Mouse (Mus musculus): ENCODE results near the gene Etv1. TPM values are rescaled to one million over a fixed set of nuclear protein-coding genes. Genes with fewer than 3 reads are reported as not detected.

Gene Etv1
- polyA plus RNA-seq, 2 experiments: 10.6 to 22.1 TPM

DNA sequence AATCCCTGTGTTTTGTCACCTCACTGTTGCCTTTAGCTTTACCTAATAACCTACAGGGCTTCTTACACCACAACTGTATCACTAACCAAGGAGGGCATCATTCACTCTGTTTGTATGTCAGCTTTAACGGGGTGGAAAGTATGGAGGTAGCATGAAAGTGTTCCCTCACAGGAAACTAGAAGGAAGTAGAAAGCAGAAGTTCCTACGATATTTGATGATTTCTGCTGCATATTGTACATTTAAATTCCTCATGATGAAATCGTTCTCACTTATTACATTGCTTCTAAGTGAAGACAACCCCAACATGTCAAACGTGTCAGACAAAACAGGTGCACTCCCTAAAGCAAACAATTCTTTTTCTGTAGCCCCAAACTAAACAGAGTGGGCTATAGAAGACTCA lies 84.2 kb downstream of the Etv1 start:
- Histone ChIP-seq H3K27me3 (ENCODE audit: control insufficient read depth, insufficient read depth, low read length) (no peaks in the 10 kb centered on the region), H3K9me3 (ENCODE audit: control insufficient read depth, low read length) (no peaks in the 10 kb centered on the region), H3K4me2 (replicated peaks; ENCODE audit: low read depth, low read length, severe bottlenecking) (no peak overlapping the region), H3K4me3 (replicated peaks; ENCODE audit: low read length) (no peak overlapping the region), H3K36me3 (ENCODE audit: control insufficient read depth, insufficient read depth, low read length) (peaks cover 3% of the 10 kb centered on the region; the same call in 1 of the 2 replicates), H3K9ac (ENCODE audit: low read depth, low read length, severe bottlenecking) (no peak overlapping the region), H3K4me1 (ENCODE audit: control insufficient read depth, insufficient read depth, low read length) (no peaks in the 10 kb centered on the region), H3K27ac (replicated peaks; ENCODE audit: low read depth, low read length) (no peak overlapping the region)
- no peak for ATAC-seq (ENCODE audit: low FRiP score, low read depth)
- WGBS: 82% methylated on average over 4 of the region's 4 CpGs
- no peak for DNase-seq (ENCODE audit: low spot score)
- no peak for TF ChIP-seq POLR2A (IDR thresholded peaks at IDR 0.05; ENCODE audit: borderline replicate concordance, extremely low read depth, insufficient read depth, insufficient read length)

- H3K9me3 ChIP-seq (ENCODE audit: control insufficient read depth, low read length): no peaks in the 10 kb centered on the region
- H3K4me3 ChIP-seq (replicated peaks; ENCODE audit: low read length): no peak overlapping the region
- no peaks in the 10 kb centered on the region for H3K27me3 ChIP-seq (ENCODE audit: control insufficient read depth, insufficient read depth, low read length)
- no peak overlapping the region for H3K27ac ChIP-seq (replicated peaks; ENCODE audit: low read depth, low read length)
- H3K4me2 ChIP-seq (replicated peaks; ENCODE audit: low read depth, low read length, severe bottlenecking): no peak overlapping the region
- no peak for TF ChIP-seq POLR2A (IDR thresholded peaks at IDR 0.05; ENCODE audit: borderline replicate concordance, extremely low read depth, insufficient read depth, insufficient read length)
- 72% methylated on average over 3 of the region's 3 CpGs for WGBS
- no peak overlapping the region for H3K9ac ChIP-seq (ENCODE audit: low read depth, low read length, severe bottlenecking)
- no peaks in the 10 kb centered on the region for H3K4me1 ChIP-seq (ENCODE audit: control insufficient read depth, insufficient read depth, low read length)
- H3K36me3 ChIP-seq (ENCODE audit: control insufficient read depth, insufficient read depth, low read length): no peaks in the 10 kb centered on the region
- no peak for DNase-seq (ENCODE audit: low spot score)
- no peak for ATAC-seq (ENCODE audit: low FRiP score, low read depth)
Measured at GRCm38 (mm10) chr12:38863982-38864828, 85.0 kb downstream of the Etv1 start.

DNA sequence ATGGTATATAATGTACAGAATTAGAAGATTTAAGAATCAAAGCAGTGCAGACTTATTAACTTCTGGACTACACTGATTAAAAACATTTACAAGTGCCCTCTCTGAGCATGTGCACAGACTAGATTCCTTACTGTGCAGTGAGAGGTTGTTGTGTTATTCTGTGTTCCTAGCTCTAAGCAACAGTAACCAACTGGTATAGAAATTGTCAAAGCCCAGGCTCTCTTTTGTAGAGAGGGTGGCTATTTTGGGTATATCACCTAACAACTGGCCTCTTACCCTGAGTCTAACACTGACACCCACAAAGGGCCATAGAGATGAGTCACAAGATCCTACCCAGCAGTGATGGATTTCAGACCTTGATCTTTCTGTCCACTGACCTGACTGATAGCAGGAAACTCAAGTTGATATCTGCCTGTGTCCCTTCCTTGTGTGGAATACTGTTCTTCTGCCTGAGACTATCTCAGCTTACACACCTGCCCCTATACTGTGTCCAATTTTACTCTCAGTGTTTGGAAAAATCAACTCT lies 95.4 kb downstream of the Etv1 start:
- Histone ChIP-seq H3K27ac (replicated peaks; ENCODE audit: low read depth, low read length) (no peak overlapping the region), H3K27me3 (ENCODE audit: control insufficient read depth, insufficient read depth, low read length) (no peaks in the 10 kb centered on the region), H3K9ac (ENCODE audit: low read depth, low read length, severe bottlenecking) (no peak overlapping the region), H3K4me1 (ENCODE audit: control insufficient read depth, insufficient read depth, low read length) (no peaks in the 10 kb centered on the region), H3K9me3 (ENCODE audit: control insufficient read depth, low read length) (no peaks in the 10 kb centered on the region), H3K36me3 (ENCODE audit: control insufficient read depth, insufficient read depth, low read length) (no peaks in the 10 kb centered on the region), H3K4me2 (replicated peaks; ENCODE audit: low read depth, low read length, severe bottlenecking) (no peak overlapping the region), H3K4me3 (replicated peaks; ENCODE audit: low read length) (no peak overlapping the region)
- ATAC-seq (ENCODE audit: low FRiP score, low read depth): no peak
- no peak for DNase-seq (ENCODE audit: low spot score)
- no peak for TF ChIP-seq POLR2A (IDR thresholded peaks at IDR 0.05; ENCODE audit: borderline replicate concordance, extremely low read depth, insufficient read depth, insufficient read length)

GRCm38 (mm10) chr12:38904516-38904915 lies 125.3 kb downstream of the Etv1 start:
- no peak overlapping the region for H3K9ac ChIP-seq (ENCODE audit: low read depth, low read length, severe bottlenecking)
- no peak for ATAC-seq (ENCODE audit: low FRiP score, low read depth)
- 82% methylated on average over 3 of the region's 3 CpGs for WGBS
- H3K4me2 ChIP-seq (replicated peaks; ENCODE audit: low read depth, low read length, severe bottlenecking): no peak overlapping the region
- H3K36me3 ChIP-seq (ENCODE audit: control insufficient read depth, insufficient read depth, low read length): no peaks in the 10 kb centered on the region
- H3K4me3 ChIP-seq (replicated peaks; ENCODE audit: low read length): no peak overlapping the region
- no peaks in the 10 kb centered on the region for H3K9me3 ChIP-seq (ENCODE audit: control insufficient read depth, low read length)
- no peaks in the 10 kb centered on the region for H3K4me1 ChIP-seq (ENCODE audit: control insufficient read depth, insufficient read depth, low read length)
- no peak overlapping the region for H3K27ac ChIP-seq (replicated peaks; ENCODE audit: low read depth, low read length)
- TF ChIP-seq POLR2A (IDR thresholded peaks at IDR 0.05; ENCODE audit: borderline replicate concordance, extremely low read depth, insufficient read depth, insufficient read length): no peak
- DNase-seq (ENCODE audit: low spot score): no peak
- no peaks in the 10 kb centered on the region for H3K27me3 ChIP-seq (ENCODE audit: control insufficient read depth, insufficient read depth, low read length)

DNA sequence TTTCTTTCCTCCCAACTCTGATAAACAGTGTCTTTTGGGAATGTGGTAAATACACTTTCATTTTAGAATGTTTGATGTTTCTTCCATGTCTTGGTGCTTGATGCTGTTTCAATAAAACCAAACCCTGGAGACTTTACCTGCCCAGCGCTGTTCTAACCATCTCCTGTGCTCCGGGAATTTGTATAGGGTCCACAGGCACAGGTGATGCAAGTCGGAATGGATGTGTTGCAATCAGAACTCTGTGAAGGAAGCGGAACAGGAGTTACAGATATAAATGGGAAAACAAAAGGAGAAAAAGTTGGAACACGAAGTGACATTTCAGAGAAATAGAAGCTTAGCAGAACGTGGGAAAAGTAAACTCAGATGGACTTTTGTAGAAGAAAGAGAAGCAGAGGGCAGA lies 127.1 kb downstream of the Etv1 start:
- H3K9me3 ChIP-seq (ENCODE audit: control insufficient read depth, low read length): no peaks in the 10 kb centered on the region
- WGBS: 87% methylated on average over 6 of the region's 6 CpGs
- ATAC-seq (ENCODE audit: low FRiP score, low read depth) (no peak), DNase-seq (ENCODE audit: low spot score) (no peak)
- no peak overlapping the region for H3K4me2 ChIP-seq (replicated peaks; ENCODE audit: low read depth, low read length, severe bottlenecking)
- H3K4me3 ChIP-seq (replicated peaks; ENCODE audit: low read length): no peak overlapping the region
- H3K4me1 ChIP-seq (ENCODE audit: control insufficient read depth, insufficient read depth, low read length): no peaks in the 10 kb centered on the region
- H3K27ac ChIP-seq (replicated peaks; ENCODE audit: low read depth, low read length): no peak overlapping the region
- no peak for TF ChIP-seq POLR2A (IDR thresholded peaks at IDR 0.05; ENCODE audit: borderline replicate concordance, extremely low read depth, insufficient read depth, insufficient read length)
- H3K27me3 ChIP-seq (ENCODE audit: control insufficient read depth, insufficient read depth, low read length): no peaks in the 10 kb centered on the region
- H3K36me3 ChIP-seq (ENCODE audit: control insufficient read depth, insufficient read depth, low read length): no peaks in the 10 kb centered on the region
- H3K9ac ChIP-seq (ENCODE audit: low read depth, low read length, severe bottlenecking): no peak overlapping the region

Measured in limb, embryonic 14.5 days (tissue).